Mouse (Mus musculus) embryonic fibroblast, embryonic 13.5 days (primary cell): ENCODE measurements around the gene Apmap.

Experiments
- CTCF ChIP-seq: IDR thresholded peaks from 2 replicates; pipeline ENCODE4 v1.5.1; 2011; ENCODE audit warnings: mild to moderate bottlenecking, control low read depth, low read length, moderate library complexity, borderline replicate concordance; ENCODE audit not compliant: insufficient read depth
- POLR2A ChIP-seq: IDR thresholded peaks from 2 replicates; pipeline ENCODE4 v1.6.1; 2011; ENCODE audit warnings: low read depth, mild to moderate bottlenecking, control low read depth, low read length, moderate library complexity

GRCm38 (mm10) chr2:150637702-150638369, 29.5 kb upstream of the Apmap start:
- TF ChIP-seq POLR2A (no peak), CTCF (no peak)
